Mouse (Mus musculus): ENCODE measurements around the gene Ppp1r37.
"Not testable (repeated sequence)": the region's sequence is repeated elsewhere in the genome, so short reads cannot be mapped to it uniquely, and the experiment has no call there.

Gene Ppp1r37

DNA sequence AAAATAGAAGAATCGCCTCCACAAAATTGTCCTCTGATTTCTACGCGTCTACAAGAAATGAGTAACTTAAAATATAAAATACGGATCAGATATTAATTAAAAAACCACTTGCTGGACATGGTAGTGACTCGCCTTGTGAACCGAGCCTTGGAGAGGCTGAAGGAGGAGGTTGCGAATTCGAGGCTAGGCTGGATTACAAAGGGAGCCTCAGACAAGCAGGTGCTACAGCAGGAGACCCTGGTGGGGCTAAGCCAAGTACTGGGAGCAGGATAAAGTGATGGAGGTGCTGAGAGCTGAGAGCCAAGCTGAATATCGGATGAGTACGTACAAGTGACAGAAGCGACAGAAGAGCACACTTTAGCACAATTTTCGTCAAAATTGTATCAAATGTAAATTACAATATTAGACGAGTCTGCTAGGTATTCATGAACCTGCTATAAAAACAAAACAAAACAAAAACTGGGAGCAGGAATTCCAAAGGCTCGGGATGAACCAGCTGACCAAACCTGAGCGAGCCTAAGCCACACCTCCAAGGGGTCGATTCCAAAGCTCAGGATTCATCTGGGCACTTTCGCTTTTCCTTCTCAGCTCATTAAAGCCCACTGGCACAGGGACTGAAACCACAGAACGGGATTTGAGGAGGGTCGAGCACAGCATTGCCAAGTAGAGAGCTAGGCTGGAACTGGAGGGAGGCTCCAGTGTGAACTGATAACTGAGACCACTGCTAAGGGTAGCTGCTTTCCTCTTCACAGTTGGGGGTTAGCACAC is at the start of gene Ppp1r37:
Gene Ppp1r37, minus strand, starts transcription at position 434 of the 768 bp plus-strand sequence.
- peak; percentile 67 for DNase-seq (ENCODE audit: low spot score)

DNA sequence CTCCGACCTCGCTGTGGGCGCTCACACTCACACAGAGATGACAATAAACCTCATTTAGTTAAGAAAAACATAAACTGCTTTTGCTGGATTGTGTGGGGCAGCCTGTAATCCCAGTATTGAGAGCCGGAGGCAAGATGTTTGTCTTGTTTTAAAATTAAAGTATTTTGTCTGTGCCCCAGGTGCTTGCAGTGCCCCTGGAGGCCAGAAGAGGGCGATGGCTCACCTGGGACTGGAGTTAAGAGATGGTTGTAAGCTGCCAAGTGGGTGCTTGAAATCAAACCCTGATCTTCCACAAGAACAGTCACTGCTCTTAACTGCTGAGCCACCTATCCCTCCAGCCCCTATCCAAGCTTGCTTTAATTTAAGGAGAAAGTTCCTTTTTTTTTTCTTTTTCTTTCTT is 48.1 kb upstream of the Ppp1r37 start:
- DNase-seq (ENCODE audit: low spot score): no peak

DNA sequence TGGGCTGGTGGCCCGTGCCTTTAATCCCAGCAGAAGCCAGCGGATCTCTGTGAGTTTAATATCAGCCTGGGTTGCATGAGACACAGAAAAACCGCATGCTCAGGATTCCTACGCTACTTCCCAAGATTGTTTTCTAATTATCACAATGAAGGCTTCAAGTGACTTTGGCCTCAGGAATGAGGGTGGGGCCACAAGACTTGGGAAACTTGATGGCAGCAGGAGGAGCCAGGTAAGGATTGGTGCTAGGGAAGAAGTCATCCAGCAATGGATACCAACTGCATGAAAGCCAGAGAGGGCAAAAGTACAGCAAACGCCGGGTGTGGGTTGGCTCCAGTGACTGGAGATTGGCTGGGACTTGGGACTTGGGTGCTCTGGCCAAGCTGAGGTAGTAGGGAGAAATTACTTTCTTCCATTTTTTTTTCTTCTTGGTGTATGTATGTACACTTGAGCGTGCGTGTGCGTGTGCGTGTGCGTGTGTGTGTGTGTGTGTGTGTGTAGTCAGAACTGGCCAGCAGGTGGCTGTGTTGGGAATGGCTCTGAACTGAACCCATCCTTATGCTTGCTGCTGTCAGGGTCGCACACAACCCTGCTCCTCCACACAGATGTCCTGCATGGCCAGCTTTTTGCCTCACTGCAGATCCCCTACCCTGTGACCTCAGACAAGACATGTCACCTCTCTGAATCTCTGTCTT is 46.9 kb upstream of the Ppp1r37 start:
- DNase-seq (ENCODE audit: low spot score): no peak

DNA sequence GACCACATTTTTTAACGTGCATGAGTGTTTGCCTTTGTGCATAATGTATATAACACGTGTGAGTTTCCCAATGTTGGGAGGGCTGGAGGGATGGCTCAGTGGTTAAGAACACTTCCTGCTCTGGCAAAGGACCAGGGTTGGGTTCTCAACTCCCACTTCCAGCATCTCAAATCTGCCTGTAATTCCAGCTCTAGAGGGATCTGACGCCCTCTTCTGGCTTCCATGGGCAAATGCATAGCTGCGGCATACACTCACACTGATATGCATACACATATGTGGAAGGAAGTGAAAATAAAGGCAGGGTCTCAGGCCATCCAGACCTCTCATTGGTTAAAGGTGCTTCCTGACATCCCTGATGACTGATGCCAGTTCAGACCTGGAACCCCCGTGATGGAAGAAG is 44.4 kb upstream of the Ppp1r37 start:
- no peak for DNase-seq (ENCODE audit: low spot score)

DNA sequence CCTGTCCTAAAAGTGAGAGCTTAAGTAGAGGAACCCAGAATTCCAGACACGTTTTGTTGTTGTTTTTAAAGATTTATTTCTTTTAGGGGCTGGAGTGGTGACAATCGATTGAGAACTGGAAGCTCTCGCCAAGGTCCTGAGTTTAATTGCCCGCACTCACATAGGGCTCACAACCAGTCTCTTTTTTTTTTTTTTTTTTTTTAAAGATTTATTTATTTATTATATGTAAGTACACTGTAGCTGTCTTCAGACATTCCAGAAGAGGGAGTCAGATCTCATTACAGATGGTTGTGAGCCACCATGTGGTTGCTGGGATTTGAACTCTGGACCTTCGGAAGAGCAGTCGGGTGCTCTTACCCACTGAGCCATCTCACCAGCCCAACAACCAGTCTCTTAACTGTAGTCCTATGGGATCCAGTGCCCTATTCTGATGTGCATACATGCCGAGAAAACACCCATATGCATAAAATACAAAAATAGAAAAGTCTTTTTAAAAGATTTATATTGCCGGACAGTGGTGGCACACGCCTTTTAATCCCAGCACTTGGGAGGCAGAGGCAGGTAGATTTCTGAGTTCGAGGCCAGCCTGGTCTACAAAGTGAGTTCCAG is 41.8 kb upstream of the Ppp1r37 start:
- DNase-seq (ENCODE audit: low spot score): not testable (repeated sequence)

DNA sequence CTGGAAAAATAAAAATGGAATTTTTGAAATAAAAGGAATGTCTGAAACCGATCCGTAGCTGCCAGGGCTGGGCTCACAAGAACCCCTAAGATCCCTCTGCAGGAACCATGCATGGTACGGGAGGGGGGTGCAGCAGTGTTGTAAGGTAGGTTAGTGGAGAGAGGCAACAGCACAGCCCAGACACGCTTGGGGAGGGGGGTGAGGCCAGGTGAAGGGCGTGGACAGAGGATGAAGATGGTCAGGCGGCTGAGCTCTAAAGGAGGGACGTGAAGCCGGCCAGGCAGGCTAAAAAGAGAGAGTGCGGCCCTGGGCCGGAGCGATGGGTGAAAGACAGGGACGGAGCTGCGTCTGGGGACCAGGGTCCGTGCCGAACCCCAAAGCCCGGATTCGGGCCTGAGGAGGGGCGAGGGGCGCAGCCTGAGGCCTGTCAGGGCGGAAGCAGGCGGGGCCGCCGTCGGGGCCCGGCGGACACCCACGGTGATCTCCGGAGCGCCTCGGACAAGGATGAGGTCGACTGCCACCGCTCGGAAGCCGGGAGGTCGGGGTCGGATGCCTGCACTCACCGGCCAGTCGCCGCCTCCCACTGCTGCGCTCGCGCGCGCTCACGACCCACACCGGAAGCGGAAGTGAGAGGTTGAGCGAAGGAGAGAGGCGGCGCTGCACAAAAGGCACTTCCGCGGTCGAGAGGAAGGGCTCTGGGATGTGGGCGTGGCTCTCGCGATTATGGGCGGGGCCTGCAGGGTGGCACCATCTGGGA is 41.2 kb upstream of the Ppp1r37 start, which contains the start of gene Clasrp:
Gene Clasrp, minus strand, starts transcription at position 638 of the 757 bp plus-strand sequence.
- DNase-seq (ENCODE audit: low spot score): peak; percentile 96

DNA sequence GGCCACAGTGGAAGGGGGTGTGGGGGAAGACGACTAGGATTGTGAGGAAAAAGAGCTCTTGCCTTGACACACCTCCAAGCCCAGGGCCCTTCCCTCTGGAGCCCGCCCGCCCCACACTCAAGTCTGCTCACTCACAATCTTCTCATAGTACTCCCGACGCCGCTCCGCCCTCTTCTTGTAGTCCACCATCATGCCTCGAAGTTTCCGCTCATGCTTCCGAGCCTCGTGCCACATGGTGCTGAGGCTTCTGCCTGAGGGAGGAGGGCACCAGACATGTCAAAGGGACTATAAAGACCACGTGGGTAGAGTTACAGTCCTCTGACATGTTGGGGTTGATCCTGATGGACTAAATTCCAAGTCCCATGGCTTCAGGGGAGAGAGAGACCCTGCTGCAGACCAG is 40.2 kb upstream of the Ppp1r37 start:
- no peak for DNase-seq (ENCODE audit: low spot score)

DNA sequence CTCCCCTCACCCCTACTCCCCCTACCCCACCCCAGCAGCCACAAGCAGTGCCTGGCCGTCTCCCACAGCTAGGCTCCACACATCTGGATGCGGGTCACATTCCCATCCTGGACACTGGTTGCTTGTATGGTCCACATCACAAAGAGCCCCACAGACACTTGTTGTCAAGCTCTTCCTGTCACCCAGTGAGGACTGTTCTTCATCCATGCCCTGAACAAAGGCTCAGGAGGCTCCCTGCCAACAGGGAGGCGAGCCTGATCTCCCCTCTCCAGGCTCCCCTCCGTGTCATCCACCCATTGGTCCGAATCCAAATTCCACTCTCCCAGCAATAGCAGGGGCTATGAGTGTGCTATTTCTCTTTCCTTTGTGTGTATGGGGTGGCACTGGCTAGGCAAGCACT is 37.7 kb upstream of the Ppp1r37 start:
- no peak for DNase-seq (ENCODE audit: low spot score)

DNA sequence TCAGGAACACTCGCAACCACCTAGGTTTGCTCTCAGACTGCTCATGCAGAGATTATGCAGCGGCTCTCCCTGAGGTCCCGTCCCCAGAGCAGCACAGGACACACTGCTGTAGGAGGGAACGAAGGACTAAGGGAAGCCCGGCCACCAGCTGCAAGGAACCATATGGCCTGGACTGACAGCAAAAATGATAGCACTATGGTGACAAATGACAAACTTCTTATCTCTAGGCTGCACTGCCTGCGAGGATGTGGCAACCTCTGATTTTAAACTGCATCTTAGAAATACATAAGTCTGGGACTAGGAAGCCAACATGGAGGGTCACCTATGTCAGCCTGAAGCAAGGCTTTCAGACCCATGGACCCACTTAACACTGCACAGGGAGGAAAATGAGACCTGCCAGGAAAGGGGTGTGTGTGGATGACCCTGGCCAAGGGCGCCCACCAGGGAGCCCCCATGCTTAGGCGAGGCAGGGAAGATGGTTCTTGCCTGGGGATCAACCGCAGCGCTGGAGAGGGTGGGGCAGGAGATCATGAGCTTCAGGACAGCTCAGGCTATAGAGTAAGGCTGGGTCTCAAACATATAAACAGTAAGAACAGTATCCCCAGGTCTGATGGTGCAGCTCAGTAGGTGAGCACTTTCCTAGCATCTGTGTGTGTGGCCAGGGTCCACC is 30.3 kb upstream of the Ppp1r37 start:
- DNase-seq (ENCODE audit: low spot score): no peak

DNA sequence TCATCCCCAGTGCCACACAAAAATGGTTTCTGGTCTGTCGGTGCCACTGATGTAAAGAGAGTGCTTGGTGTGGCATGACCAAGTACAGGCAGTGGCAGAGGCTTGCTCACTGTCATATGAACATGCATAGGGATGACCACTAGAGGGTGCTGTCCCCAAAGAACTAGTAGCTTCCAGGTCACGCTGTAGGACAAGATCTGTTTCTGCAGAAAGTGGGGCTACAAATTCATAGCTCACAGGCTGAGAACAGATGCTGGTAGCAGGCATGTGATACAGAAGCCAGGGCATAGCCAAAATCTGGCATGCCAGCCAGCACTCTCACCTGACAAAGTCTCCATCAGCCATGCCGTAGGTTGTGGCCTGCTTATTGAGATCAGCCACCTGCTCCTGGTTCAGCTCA is 27.0 kb upstream of the Ppp1r37 start:
- DNase-seq (ENCODE audit: low spot score): peak; percentile 95

DNA sequence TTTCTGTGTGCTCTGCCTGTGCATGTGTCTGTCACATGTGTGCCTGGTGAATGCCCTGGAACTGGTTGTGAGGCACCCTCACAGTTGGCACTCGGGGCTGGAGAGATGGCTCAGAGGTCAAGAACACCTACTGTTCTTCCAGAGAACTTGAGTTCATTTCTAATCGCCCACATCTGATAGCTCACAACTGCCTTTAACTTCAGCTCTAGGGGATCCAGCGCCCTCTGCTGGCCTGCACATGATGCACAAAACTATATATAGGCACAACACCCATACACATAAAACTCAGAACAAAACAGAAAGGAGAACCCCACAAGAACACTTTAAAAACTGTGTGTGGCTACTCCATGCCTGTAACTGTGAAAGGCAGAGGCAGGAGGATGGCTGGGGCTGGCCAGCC is 26.3 kb upstream of the Ppp1r37 start:
- peak; percentile 60 for DNase-seq (ENCODE audit: low spot score)

DNA sequence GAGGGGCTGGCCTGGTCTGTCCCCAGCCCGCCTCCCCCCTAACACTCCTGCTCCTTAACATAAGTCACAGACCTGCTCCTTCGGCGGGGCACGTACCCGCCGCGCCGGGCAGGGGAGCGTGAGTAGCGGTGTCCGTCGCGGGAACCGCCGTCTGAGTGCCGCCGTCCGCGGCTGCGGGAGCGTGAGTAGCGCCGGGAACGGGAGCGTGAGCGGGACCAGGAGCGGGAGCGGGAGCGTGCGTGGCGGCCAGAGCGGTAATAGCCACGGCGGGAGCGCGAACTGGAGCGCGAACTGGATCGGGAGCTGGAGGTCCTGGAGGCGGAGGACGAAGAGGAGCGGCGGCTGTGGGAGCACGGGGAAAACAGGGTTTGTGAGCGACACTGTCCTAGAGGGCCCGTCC is 23.4 kb upstream of the Ppp1r37 start:
- no peak for DNase-seq (ENCODE audit: low spot score)

DNA sequence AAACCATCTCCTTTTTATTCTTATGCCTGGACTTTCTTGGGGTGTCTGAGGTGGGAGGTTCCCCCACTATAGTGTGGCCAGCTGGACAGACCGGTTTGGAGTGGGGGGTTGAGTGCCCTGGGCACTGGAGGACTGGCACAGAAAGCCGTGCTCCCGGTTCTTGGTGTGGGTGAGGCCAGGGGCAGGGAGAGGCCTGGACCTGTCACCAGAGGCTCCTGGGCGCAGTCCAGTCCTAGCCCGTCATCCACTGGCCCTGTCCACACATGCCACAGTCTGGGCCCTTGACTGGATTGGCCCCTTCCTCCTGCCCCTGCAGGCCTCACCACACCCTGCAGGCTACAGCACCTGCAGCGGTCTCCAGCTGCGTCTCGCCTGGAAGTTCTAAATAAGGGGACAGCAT is 17.8 kb upstream of the Ppp1r37 start:
- DNase-seq (ENCODE audit: low spot score): no peak

DNA sequence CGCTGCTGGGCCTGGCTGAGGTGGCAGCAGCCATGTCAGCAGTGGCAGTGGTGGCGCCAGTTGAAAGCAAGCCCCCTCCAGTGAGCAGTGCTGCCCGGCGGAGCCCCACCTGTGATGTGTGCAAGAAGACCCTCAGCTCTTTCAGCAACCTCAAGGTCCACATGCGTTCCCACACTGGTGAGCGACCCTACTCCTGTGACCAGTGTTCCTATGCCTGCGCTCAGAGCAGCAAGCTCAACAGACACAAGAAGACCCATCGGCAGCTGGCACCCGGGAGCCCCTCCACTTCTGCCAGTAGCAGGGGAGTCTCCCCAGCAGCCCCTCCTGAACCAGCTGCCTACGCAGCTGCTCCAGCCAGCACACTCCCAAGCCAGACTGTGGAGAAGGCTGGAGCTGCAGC is 16.9 kb upstream of the Ppp1r37 start:
- no peak for DNase-seq (ENCODE audit: low spot score)

DNA sequence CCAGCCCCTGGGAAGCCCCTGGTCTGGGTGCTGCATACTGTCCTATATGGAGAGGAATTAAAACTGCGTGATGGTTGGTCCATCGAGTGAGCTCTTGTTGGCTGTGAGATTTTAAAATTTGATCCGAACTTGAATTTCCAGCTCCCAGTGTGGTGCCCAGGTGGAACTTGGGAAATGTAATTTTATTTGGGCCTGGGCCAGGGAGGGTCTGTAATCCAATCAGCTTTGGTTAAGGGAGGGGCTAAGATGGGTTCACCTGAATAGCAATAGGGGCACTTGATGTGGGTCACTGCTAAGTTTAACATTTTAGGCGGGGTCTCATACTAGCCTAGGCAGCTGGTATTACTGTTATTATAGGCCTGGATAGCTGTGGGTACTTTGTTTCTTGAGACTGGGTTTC is 15.6 kb upstream of the Ppp1r37 start:
- DNase-seq (ENCODE audit: low spot score): no peak

DNA sequence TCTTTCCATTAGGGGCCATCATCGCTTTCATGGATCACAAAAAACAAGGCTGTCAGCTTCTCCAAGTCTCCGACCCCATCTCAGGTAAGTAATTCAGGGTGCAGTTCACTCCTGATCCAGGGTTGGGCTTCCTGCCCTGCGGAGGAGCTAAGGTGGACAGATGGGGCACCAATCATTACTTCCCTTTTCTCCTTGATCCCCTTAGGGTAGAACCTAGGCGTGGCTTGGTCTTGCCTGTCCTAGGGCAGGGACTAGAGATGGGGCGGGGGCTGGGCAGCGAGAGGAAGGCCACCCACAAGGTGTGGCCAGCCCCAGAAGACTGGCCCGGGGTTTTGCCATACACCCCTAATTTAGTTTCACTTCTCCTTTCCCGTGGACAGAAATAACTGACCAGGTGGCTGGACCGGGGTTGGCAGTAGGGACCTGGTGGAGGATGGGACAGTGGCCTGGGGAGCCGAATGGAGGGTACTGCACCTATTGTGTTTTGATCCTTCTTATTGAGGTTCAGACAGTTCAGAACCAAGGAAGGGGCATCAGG is 15.1 kb upstream of the Ppp1r37 start:
- DNase-seq (ENCODE audit: low spot score): no peak

DNA sequence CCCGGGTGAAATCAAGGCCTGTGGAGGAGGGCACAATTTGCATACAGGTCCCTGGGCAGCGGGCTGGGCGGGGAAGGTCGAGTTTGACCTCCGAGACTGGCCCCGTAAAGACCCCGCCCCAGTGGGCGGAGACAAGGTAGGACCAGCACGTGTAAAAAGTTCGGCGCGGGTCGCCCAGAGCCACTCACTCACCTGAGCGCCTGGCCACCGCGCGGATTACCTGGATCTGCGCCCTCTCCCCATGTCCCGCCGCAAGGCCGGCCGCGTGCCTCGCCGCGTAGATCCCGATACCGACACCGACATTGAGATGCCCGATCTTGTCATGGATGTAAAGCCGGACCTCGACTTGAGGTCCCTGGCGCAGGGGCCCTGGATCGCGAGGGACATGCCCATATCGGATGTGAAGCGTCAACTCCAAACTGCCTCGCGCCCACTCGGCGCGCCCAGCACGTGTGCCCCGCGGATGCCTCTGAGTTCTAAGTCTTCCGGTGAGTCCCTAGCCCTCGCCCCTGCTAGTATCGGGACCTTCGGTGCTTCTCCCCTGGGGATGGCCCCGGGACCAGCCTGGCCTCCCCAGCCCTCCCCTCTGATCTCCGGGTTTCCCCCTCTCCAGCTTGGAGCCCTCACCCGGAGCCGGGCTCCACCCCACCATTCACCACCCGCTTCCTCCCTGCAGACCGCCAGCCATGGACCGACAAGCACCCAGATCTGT is 14.4 kb upstream of the Ppp1r37 start, which contains the start of the genes Zfp296 and Gemin7:
Gene Zfp296, plus strand, starts transcription at position 147 of the 712 bp plus-strand sequence.
Gene Gemin7, minus strand, starts transcription at position 455 of the 712 bp plus-strand sequence.
- no peak for DNase-seq (ENCODE audit: low spot score)

DNA sequence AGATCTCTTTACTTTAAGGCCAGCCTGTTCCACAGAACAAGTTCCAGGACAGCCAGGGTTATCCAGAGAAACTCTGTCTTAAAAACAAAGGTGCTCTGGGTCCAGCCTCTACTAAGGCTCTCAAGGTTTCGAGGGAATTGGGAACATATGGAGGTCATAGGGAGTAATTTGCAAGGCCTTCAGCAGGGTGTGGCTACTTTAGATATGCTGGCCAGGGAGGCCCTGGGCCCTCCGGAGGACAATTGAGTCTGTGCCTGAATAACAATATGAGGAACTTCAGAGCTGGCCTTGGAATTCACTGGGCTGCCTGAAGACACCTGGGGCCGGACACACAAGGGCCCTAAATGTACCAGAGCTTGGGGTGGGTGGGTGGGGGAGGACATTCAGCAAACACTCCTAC is 12.7 kb upstream of the Ppp1r37 start:
- DNase-seq (ENCODE audit: low spot score): no peak

DNA sequence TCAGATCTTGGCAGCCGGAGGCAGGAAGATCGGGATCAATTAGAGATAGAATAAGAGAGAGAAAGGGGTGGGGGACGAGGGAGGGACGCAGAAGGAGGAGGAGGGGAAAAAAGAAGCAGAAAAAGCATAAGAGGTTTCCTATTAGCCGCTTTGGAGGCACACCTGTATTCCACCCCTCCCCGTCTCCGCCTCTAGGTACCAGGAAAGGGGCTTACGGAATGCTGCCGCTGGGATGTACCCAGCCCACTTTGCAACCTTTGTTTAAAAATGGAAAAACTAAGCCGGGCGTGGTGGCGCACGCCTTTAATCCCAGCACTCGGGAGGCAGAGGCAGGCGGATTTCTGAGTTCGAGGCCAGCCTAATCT is 10.9 kb upstream of the Ppp1r37 start:
- no peak for DNase-seq (ENCODE audit: low spot score)

DNA sequence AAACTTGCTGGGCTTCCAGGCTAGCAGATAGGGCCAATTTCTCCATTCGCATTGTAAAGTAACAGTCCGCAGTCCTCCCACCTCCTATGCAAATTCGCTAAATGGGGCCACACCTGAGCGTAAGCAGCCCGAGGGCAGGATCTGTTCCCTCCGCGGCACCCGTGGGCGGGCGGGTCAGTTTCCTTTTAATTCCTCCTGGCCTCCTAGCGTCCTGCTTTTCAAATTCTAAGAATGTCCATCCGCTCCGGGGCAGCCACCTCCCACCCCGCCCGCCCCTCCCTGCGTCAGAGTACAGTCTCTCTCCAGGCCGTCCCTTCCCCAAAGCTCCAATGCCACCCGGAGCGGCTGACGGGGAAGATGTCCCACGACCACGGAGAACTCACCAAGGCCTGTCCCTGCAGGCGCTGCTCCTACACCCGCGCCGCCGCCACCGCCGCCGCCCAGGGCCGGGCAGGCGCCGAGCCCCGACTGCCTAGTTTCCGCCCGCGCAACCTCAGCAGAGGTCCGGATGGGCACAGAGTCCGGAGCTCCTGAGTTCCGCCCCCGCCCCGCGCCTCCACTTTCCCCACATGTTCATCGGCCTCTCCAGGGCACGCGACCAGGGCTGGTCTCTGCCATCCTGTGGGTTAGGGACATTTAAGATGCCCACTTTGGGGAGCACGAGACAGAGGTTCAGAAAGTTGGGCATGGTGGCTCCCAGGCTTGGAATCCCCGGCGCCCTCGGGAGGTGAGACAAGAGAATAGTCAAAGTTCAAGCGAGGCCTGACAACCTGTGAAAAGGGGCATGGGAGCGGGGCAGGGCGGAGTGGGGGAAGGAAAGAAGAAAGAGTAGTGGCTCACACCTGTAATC is 10.3 kb upstream of the Ppp1r37 start:
- peak; percentile 87 for DNase-seq (ENCODE audit: low spot score)
